Mouse (Mus musculus) MEL (cell line): Measurements from ENCODE around the gene Tmed9. TPM values are rescaled to one million over a fixed set of nuclear protein-coding genes. Genes with fewer than 3 reads are reported as not detected.

Experiments
- DNase-seq: peaks from one replicate; pipeline ENCODE4 v3.0.0; 2011; ENCODE audit warnings: low read depth, low spot score
- H3K27ac ChIP-seq: 2 replicates; pipeline ENCODE4 v1.5.1; 2012; ENCODE audit warnings: low read depth, mild to moderate bottlenecking, control low read depth, low read length, moderate library complexity; ENCODE audit not compliant: control insufficient read depth
- H3K27me3 ChIP-seq, 2 experiments: fragments of 150-350 bp in 1 of 2; sonication (generic) in 1 of 2; 2 replicates each; pipeline ENCODE4 v1.6.1; 2012; ENCODE audit warnings: low read length in 2 of 2, mild to moderate bottlenecking in 2 of 2, improper control_type of control experiment in 1 of 2, moderate library complexity in 1 of 2; ENCODE audit not compliant: insufficient read depth in 2 of 2, control insufficient read depth in 1 of 2
- H3K36me3 ChIP-seq, 2 experiments: 2 replicates each; pipeline ENCODE4 v1.6.1; 2012 to 2014; ENCODE audit warnings: low read length in 2 of 2, improper control_type of control experiment in 1 of 2, inconsistent platforms in 1 of 2, mild to moderate bottlenecking in 1 of 2; ENCODE audit not compliant: insufficient read depth in 2 of 2, control insufficient read depth in 1 of 2
- H3K4me1 ChIP-seq, 2 experiments: fragments of 150-350 bp in 1 of 2; sonication (generic) in 1 of 2; 2 replicates each; pipeline ENCODE4 v1.6.1; 2012; ENCODE audit warnings: low read length in 2 of 2, improper control_type of control experiment in 1 of 2, mild to moderate bottlenecking in 1 of 2; ENCODE audit not compliant: insufficient read depth in 2 of 2, control insufficient read depth in 1 of 2
- H3K4me3 ChIP-seq, 2 experiments: fragments of 150-350 bp in 1 of 2; sonication (generic) in 1 of 2; 2 replicates each; pipeline ENCODE4 v1.5.1; 2012; ENCODE audit warnings: low read depth in 2 of 2, low read length in 2 of 2, mild to moderate bottlenecking in 2 of 2, moderate library complexity in 2 of 2, control low read depth in 1 of 2, improper control_type of control experiment in 1 of 2; ENCODE audit not compliant: control insufficient read depth in 1 of 2, insufficient read depth in 1 of 2
- H3K79me2 ChIP-seq: 2 replicates; pipeline ENCODE4 v1.6.1; 2012; ENCODE audit warnings: mild to moderate bottlenecking, low read length, moderate library complexity; ENCODE audit not compliant: control insufficient read depth, poor library complexity, insufficient read depth
- H3K9ac ChIP-seq: 2 replicates; pipeline ENCODE4 v1.6.1; 2012; ENCODE audit warnings: low read depth, mild to moderate bottlenecking, control low read depth, low read length, moderate library complexity; ENCODE audit not compliant: control insufficient read depth, poor library complexity, severe bottlenecking
- H3K9me3 ChIP-seq: fragments of 150-350 bp; sonication (generic); replicated peaks from 2 replicates; pipeline ENCODE4 v1.6.1; 2012; ENCODE audit warnings: mild to moderate bottlenecking, low read length, improper control_type of control experiment, moderate library complexity; ENCODE audit not compliant: insufficient read depth
- BHLHE40 ChIP-seq: IDR thresholded peaks from 2 replicates; pipeline ENCODE4 v1.6.1; 2012; ENCODE audit warnings: low read depth, mild to moderate bottlenecking, inconsistent platforms, low read length, improper control_type of control experiment, borderline replicate concordance
- CHD1 ChIP-seq: IDR thresholded peaks from 2 replicates; pipeline ENCODE4 v1.6.1; 2012; ENCODE audit warnings: low read depth, mild to moderate bottlenecking, inconsistent platforms, low read length, improper control_type of control experiment
- CHD2 ChIP-seq: IDR thresholded peaks from 2 replicates; pipeline ENCODE4 v1.6.1; 2011; ENCODE audit warnings: low read length, improper control_type of control experiment
- E2F4 ChIP-seq: IDR thresholded peaks from 2 replicates; pipeline ENCODE4 v1.6.1; 2011; ENCODE audit warnings: low read depth, low read length, improper control_type of control experiment, borderline replicate concordance
- ETS1 ChIP-seq: IDR thresholded peaks from 2 replicates; pipeline ENCODE4 v1.6.1; 2012; ENCODE audit warnings: low read depth, mild to moderate bottlenecking, inconsistent platforms, low read length, improper control_type of control experiment, moderate library complexity
- HCFC1 ChIP-seq: IDR thresholded peaks from 2 replicates; pipeline ENCODE4 v1.6.1; 2012; ENCODE audit warnings: low read depth, mild to moderate bottlenecking, inconsistent platforms, low read length, improper control_type of control experiment, moderate library complexity
- JUND ChIP-seq: IDR thresholded peaks from 2 replicates; pipeline ENCODE4 v1.6.1; 2011; ENCODE audit warnings: low read depth, mild to moderate bottlenecking, improper control_type of control experiment, low read length
- MAZ ChIP-seq: IDR thresholded peaks from 2 replicates; pipeline ENCODE4 v1.6.1; 2012; ENCODE audit warnings: low read depth, mild to moderate bottlenecking, inconsistent platforms, low read length, improper control_type of control experiment
- MEF2A ChIP-seq: IDR thresholded peaks from 2 replicates; pipeline ENCODE4 v1.6.1; 2014; ENCODE audit warnings: low read depth, mild to moderate bottlenecking, inconsistent platforms, low read length, improper control_type of control experiment; ENCODE audit not compliant: poor library complexity, insufficient replicate concordance, severe bottlenecking; ENCODE audit errors: extremely low read depth
- MYC ChIP-seq: IDR thresholded peaks from 2 replicates; pipeline ENCODE4 v1.6.1; 2011; ENCODE audit warnings: low read depth, mild to moderate bottlenecking, low read length, improper control_type of control experiment, moderate library complexity
- NELFE ChIP-seq: IDR thresholded peaks from 2 replicates; pipeline ENCODE4 v1.6.1; 2011; ENCODE audit warnings: low read depth, low read length, improper control_type of control experiment
- POLR2A ChIP-seq, 2 experiments: IDR thresholded peaks; 2 replicates each; pipeline ENCODE4 v1.6.1; 2011 to 2012; ENCODE audit warnings: low read length in 2 of 2, mild to moderate bottlenecking in 2 of 2, control low read depth in 1 of 2, improper control_type of control experiment in 1 of 2, low read depth in 1 of 2, moderate library complexity in 1 of 2; ENCODE audit not compliant: control insufficient read depth in 1 of 2, insufficient read depth in 1 of 2, poor library complexity in 1 of 2
- POLR2AphosphoS2 ChIP-seq: IDR thresholded peaks from 2 replicates; pipeline ENCODE4 v1.6.1; 2011; ENCODE audit warnings: low read length, improper control_type of control experiment
- POLR2AphosphoS5 ChIP-seq: IDR thresholded peaks from 2 replicates; pipeline ENCODE4 v1.6.1; 2012; ENCODE audit warnings: low read depth, borderline replicate concordance, mild to moderate bottlenecking, inconsistent platforms, low read length, moderate library complexity, mixed read lengths
- RAD21 ChIP-seq: IDR thresholded peaks from 2 replicates; pipeline ENCODE4 v1.6.1; 2011; ENCODE audit warnings: mild to moderate bottlenecking, low read depth, low read length, improper control_type of control experiment
- RCOR1 ChIP-seq: IDR thresholded peaks from 2 replicates; pipeline ENCODE4 v1.6.1; 2012; ENCODE audit warnings: low read depth, mild to moderate bottlenecking, inconsistent platforms, low read length, improper control_type of control experiment
- SIN3A ChIP-seq: IDR thresholded peaks from 2 replicates; pipeline ENCODE4 v1.6.1; 2012; ENCODE audit warnings: low read length, improper control_type of control experiment, inconsistent platforms
- SMC3 ChIP-seq: IDR thresholded peaks from 2 replicates; pipeline ENCODE4 v1.6.1; 2011; ENCODE audit warnings: low read depth, low read length, improper control_type of control experiment
- TAL1 ChIP-seq: IDR thresholded peaks from 2 replicates; pipeline ENCODE4 v1.6.1; 2012; ENCODE audit warnings: mild to moderate bottlenecking, inconsistent platforms, low read length, moderate library complexity, mixed read lengths
- TBP ChIP-seq: IDR thresholded peaks from 2 replicates; pipeline ENCODE4 v1.8.0; 2011; ENCODE audit warnings: low read depth, low read length, improper control_type of control experiment
- TCF12 ChIP-seq: IDR thresholded peaks from 2 replicates; pipeline ENCODE4 v1.6.1; 2014; ENCODE audit warnings: low read depth, mild to moderate bottlenecking, inconsistent platforms, low read length, improper control_type of control experiment, moderate library complexity
- USF1 ChIP-seq: IDR thresholded peaks from 2 replicates; pipeline ENCODE4 v1.6.1; 2014; ENCODE audit warnings: low read depth, mild to moderate bottlenecking, inconsistent platforms, low read length, improper control_type of control experiment, moderate library complexity
- USF2 ChIP-seq, 2 experiments: IDR thresholded peaks; 2 replicates each; pipeline ENCODE4 v1.6.1; 2011 to 2012; ENCODE audit warnings: improper control_type of control experiment in 2 of 2, low read length in 2 of 2, borderline replicate concordance in 1 of 2, inconsistent platforms in 1 of 2, low read depth in 1 of 2, mild to moderate bottlenecking in 1 of 2; ENCODE audit not compliant: insufficient read depth in 1 of 2
- ZKSCAN1 ChIP-seq: IDR thresholded peaks from 2 replicates; pipeline ENCODE4 v1.6.1; 2012; ENCODE audit warnings: low read depth, mild to moderate bottlenecking, inconsistent platforms, low read length, improper control_type of control experiment, moderate library complexity
- ZMIZ1 ChIP-seq: IDR thresholded peaks from 2 replicates; pipeline ENCODE4 v1.6.1; 2012; ENCODE audit warnings: low read depth, mild to moderate bottlenecking, inconsistent platforms, low read length, improper control_type of control experiment, moderate library complexity
- ZNF384 ChIP-seq: IDR thresholded peaks from 2 replicates; pipeline ENCODE4 v1.6.1; 2012; ENCODE audit warnings: low read depth, mild to moderate bottlenecking, inconsistent platforms, low read length, improper control_type of control experiment
- polyA plus RNA-seq, 2 experiments: library from polyadenylated mRNA; stranded (reverse) in 1 of 2; unstranded in 1 of 2; fragments of >175 nt in 1 of 2; fragments of >200 nt in 1 of 2; gene quantifications; 2 replicates each; pipeline versions ENCODE4 v1.2.1 to v1.2.4; 2012; ENCODE audit warnings: low replicate concordance in 2 of 2, low read depth in 1 of 2; ENCODE audit not compliant: insufficient read length in 2 of 2, insufficient read depth in 1 of 2, missing spikeins in 1 of 2
- total RNA-seq: library from RNA; depleted of rRNA; stranded (reverse); fragments of 300-350 nt; gene quantifications from 2 replicates; pipeline ENCODE4 v1.2.3, GENCODE M21; 2012

Gene Tmed9
- total and polyA plus RNA-seq, 3 experiments: 218 to 222 TPM; not detected in 1

DNA sequence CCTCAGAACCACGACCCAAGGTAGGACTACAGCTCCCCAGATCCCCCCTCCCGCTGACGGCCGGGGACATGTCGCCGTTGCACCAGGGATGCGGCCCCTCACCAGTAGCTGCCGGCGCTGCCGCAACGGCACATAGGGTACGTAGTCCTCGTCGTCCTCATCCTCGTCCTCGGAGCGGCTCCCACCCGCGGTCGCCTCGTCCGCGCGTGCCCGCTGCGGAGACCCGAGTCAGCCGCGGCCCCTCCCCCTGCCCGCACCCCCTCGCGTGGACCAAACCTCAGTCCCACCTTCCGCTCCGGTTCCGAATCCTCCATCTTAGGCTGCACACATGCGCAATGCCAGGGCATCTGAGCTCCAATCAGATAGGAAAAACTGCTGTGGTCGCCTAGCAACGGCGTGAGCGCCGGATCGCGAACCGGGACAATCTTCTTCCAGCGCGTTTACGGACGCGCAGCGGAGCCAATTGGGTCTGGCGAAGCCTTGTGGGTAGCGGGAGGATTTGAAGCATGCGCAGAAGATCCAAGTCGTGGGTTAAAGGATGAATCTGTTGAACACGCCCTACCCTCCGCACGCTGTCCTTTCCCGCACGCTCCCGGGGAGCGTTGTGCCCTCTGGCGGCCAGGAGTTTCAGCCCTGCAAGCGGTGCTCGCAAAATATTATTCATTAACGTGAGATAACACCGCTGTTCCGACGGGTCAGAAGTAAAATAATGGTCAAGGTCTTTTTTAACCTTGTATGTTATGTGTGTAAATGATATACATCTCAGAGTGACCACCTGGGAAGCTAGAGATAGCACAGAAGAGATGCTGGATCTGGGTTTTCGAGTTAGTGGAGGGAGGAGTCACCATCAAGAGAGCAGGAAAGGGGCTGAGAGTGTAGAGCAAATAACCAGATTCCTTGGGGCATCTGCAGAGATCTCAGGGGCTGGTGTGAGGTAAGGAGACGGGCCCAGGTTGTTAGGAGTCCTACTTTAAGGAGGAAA, 37.0 kb upstream of the Tmed9 start, which contains the start of gene Ddx41 (continued):
- TF ChIP-seq E2F4 (no peak), USF1 (peak; percentile 44; the same call in 1 of the 2 replicates), BHLHE40 (no peak; the same call in 1 of the 2 replicates), TBP (peak; percentile 72), RCOR1 (no peak), POLR2AphosphoS5 (no peak), MAZ (peak; percentile 66; the same call in 1 of the 2 replicates), POLR2AphosphoS2 (peak; percentile 71; the same call in 1 of the 2 replicates), NELFE (peak; percentile 71), USF2 (IDR thresholded peaks at IDR 0.05; ENCODE audit: borderline replicate concordance in 1 of 2, insufficient read depth in 1 of 2, low read depth in 1 of 2, low read length in 2 of 2) (no peak), ETS1 (peak; percentile 42; the same call in 1 of the 2 replicates), ZMIZ1 (no peak; the same call in 1 of the 2 replicates), TCF12 (peak; percentile 69), TAL1 (no peak), CHD1 (no peak), HCFC1 (peak; percentile 98), SIN3A (peak; percentile 100), MEF2A (no peak)

DNA sequence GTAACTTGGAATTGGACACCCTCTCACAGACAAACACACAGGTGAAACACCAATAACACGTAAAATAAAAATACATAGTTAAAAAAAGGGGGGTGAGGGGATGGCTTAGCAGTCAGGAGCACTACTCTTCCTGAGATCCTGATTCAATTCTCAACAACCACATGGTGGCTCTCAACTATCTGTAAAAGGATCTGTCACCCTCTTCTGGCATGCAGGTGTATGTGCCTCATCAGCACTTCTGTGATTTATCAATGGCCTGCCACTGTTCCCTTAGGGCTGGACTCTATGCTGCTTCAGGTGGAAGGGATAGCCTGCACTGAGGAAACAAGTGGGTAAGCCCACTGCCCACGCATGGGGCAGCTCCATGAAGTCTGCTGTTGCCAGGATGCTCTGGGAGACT, 32.6 kb upstream of the Tmed9 start:
- no peaks in the 10 kb centered on the region for H3K4me1 ChIP-seq
- no peak for DNase-seq
- no peak overlapping the region for H3K27ac ChIP-seq
- no peak overlapping the region for H3K9ac ChIP-seq
- no peaks in the 10 kb centered on the region for H3K27me3 ChIP-seq
- TF ChIP-seq RAD21 (no peak), NELFE (no peak), ZNF384 (no peak), MYC (no peak), ZKSCAN1 (no peak), MEF2A (no peak), POLR2AphosphoS2 (no peak), JUND (no peak), SMC3 (no peak), CHD1 (no peak), SIN3A (no peak), CHD2 (no peak), TCF12 (no peak), POLR2A (IDR thresholded peaks at IDR 0.05; ENCODE audit: control insufficient read depth in 1 of 2, insufficient read depth in 1 of 2, low read depth in 1 of 2, low read length in 2 of 2, poor library complexity in 1 of 2) (no peak), ZMIZ1 (no peak)
- H3K4me3 ChIP-seq: no peak overlapping the region
- peaks cover 3% of the 10 kb centered on the region; the same call in 1 of the 2 replicates for H3K79me2 ChIP-seq
- H3K9me3 ChIP-seq: no peaks in the 10 kb centered on the region
- peaks cover 0 to 2% of the 10 kb centered on the region in 2 experiments; a peak in 1 of 4 replicates for H3K36me3 ChIP-seq
